Mouse (Mus musculus) MEL (cell line): ENCODE measurements around the gene Lhfp. TPM values are rescaled to one million over a fixed set of nuclear protein-coding genes. Genes with fewer than 3 reads are reported as not detected.

Experiments used
- DNase-seq: peaks from one replicate; pipeline ENCODE4 v3.0.0; 2011; ENCODE audit warnings: low read depth, low spot score
- H3K27ac ChIP-seq: 2 replicates; pipeline ENCODE4 v1.5.1; 2012; ENCODE audit warnings: low read depth, mild to moderate bottlenecking, control low read depth, low read length, moderate library complexity; ENCODE audit not compliant: control insufficient read depth
- H3K27me3 ChIP-seq, 2 experiments: fragments of 150-350 bp in 1 of 2; sonication (generic) in 1 of 2; 2 replicates each; pipeline ENCODE4 v1.6.1; 2012; ENCODE audit warnings: low read length in 2 of 2, mild to moderate bottlenecking in 2 of 2, improper control_type of control experiment in 1 of 2, moderate library complexity in 1 of 2; ENCODE audit not compliant: insufficient read depth in 2 of 2, control insufficient read depth in 1 of 2
- H3K36me3 ChIP-seq, 2 experiments: 2 replicates each; pipeline ENCODE4 v1.6.1; 2012 to 2014; ENCODE audit warnings: low read length in 2 of 2, improper control_type of control experiment in 1 of 2, inconsistent platforms in 1 of 2, mild to moderate bottlenecking in 1 of 2; ENCODE audit not compliant: insufficient read depth in 2 of 2, control insufficient read depth in 1 of 2
- H3K4me1 ChIP-seq, 2 experiments: fragments of 150-350 bp in 1 of 2; sonication (generic) in 1 of 2; 2 replicates each; pipeline ENCODE4 v1.6.1; 2012; ENCODE audit warnings: low read length in 2 of 2, improper control_type of control experiment in 1 of 2, mild to moderate bottlenecking in 1 of 2; ENCODE audit not compliant: insufficient read depth in 2 of 2, control insufficient read depth in 1 of 2
- H3K4me3 ChIP-seq, 2 experiments: fragments of 150-350 bp in 1 of 2; sonication (generic) in 1 of 2; 2 replicates each; pipeline ENCODE4 v1.5.1; 2012; ENCODE audit warnings: low read depth in 2 of 2, low read length in 2 of 2, mild to moderate bottlenecking in 2 of 2, moderate library complexity in 2 of 2, control low read depth in 1 of 2, improper control_type of control experiment in 1 of 2; ENCODE audit not compliant: control insufficient read depth in 1 of 2, insufficient read depth in 1 of 2
- H3K79me2 ChIP-seq: 2 replicates; pipeline ENCODE4 v1.6.1; 2012; ENCODE audit warnings: mild to moderate bottlenecking, low read length, moderate library complexity; ENCODE audit not compliant: control insufficient read depth, poor library complexity, insufficient read depth
- H3K9ac ChIP-seq: 2 replicates; pipeline ENCODE4 v1.6.1; 2012; ENCODE audit warnings: low read depth, mild to moderate bottlenecking, control low read depth, low read length, moderate library complexity; ENCODE audit not compliant: control insufficient read depth, poor library complexity, severe bottlenecking
- H3K9me3 ChIP-seq: fragments of 150-350 bp; sonication (generic); replicated peaks from 2 replicates; pipeline ENCODE4 v1.6.1; 2012; ENCODE audit warnings: mild to moderate bottlenecking, low read length, improper control_type of control experiment, moderate library complexity; ENCODE audit not compliant: insufficient read depth
- BHLHE40 ChIP-seq: IDR thresholded peaks from 2 replicates; pipeline ENCODE4 v1.6.1; 2012; ENCODE audit warnings: low read depth, mild to moderate bottlenecking, inconsistent platforms, low read length, improper control_type of control experiment, borderline replicate concordance
- CHD2 ChIP-seq: IDR thresholded peaks from 2 replicates; pipeline ENCODE4 v1.6.1; 2011; ENCODE audit warnings: low read length, improper control_type of control experiment
- CTCF ChIP-seq, 3 experiments: IDR thresholded peaks in 2 of 3; conservative IDR thresholded peaks in 1 of 3; 2 replicates each; pipeline ENCODE4 v1.5.1; 2011 to 2012; ENCODE audit warnings: low read length in 3 of 3, low read depth in 2 of 3, mild to moderate bottlenecking in 2 of 3, improper control_type of control experiment in 1 of 3, inconsistent platforms in 1 of 3, mixed read lengths in 1 of 3, moderate library complexity in 1 of 3; ENCODE audit not compliant: control insufficient read depth in 1 of 3, insufficient read depth in 1 of 3, poor library complexity in 1 of 3, severe bottlenecking in 1 of 3
- E2F4 ChIP-seq: IDR thresholded peaks from 2 replicates; pipeline ENCODE4 v1.6.1; 2011; ENCODE audit warnings: low read depth, low read length, improper control_type of control experiment, borderline replicate concordance
- ELF1 ChIP-seq: IDR thresholded peaks from 2 replicates; pipeline ENCODE4 v1.6.1; 2014; ENCODE audit warnings: low read depth, mild to moderate bottlenecking, inconsistent platforms, low read length, improper control_type of control experiment, moderate library complexity
- GABPA ChIP-seq: IDR thresholded peaks from 2 replicates; pipeline ENCODE4 v1.6.1; 2012; ENCODE audit warnings: low read depth, mild to moderate bottlenecking, inconsistent platforms, low read length, improper control_type of control experiment, moderate library complexity
- JUND ChIP-seq: IDR thresholded peaks from 2 replicates; pipeline ENCODE4 v1.6.1; 2011; ENCODE audit warnings: low read depth, mild to moderate bottlenecking, improper control_type of control experiment, low read length
- KAT2A ChIP-seq: conservative IDR thresholded peaks from 2 replicates; pipeline ENCODE4 v1.6.1; 2012; ENCODE audit warnings: low read depth, low read length, improper control_type of control experiment, inconsistent platforms
- MAZ ChIP-seq: IDR thresholded peaks from 2 replicates; pipeline ENCODE4 v1.6.1; 2012; ENCODE audit warnings: low read depth, mild to moderate bottlenecking, inconsistent platforms, low read length, improper control_type of control experiment
- NRF1 ChIP-seq: IDR thresholded peaks from 2 replicates; pipeline ENCODE4 v1.6.1; 2014; ENCODE audit warnings: low read depth, mild to moderate bottlenecking, inconsistent platforms, low read length, improper control_type of control experiment, moderate library complexity; ENCODE audit not compliant: poor library complexity, insufficient read depth, severe bottlenecking
- POLR2A ChIP-seq, 2 experiments: IDR thresholded peaks; 2 replicates each; pipeline ENCODE4 v1.6.1; 2011 to 2012; ENCODE audit warnings: low read length in 2 of 2, mild to moderate bottlenecking in 2 of 2, control low read depth in 1 of 2, improper control_type of control experiment in 1 of 2, low read depth in 1 of 2, moderate library complexity in 1 of 2; ENCODE audit not compliant: control insufficient read depth in 1 of 2, insufficient read depth in 1 of 2, poor library complexity in 1 of 2
- POLR2AphosphoS2 ChIP-seq: IDR thresholded peaks from 2 replicates; pipeline ENCODE4 v1.6.1; 2011; ENCODE audit warnings: low read length, improper control_type of control experiment
- RAD21 ChIP-seq: IDR thresholded peaks from 2 replicates; pipeline ENCODE4 v1.6.1; 2011; ENCODE audit warnings: mild to moderate bottlenecking, low read depth, low read length, improper control_type of control experiment
- TCF12 ChIP-seq: IDR thresholded peaks from 2 replicates; pipeline ENCODE4 v1.6.1; 2014; ENCODE audit warnings: low read depth, mild to moderate bottlenecking, inconsistent platforms, low read length, improper control_type of control experiment, moderate library complexity
- UBTF ChIP-seq: IDR thresholded peaks from 2 replicates; pipeline ENCODE4 v1.6.1; 2012; ENCODE audit warnings: low read depth, mild to moderate bottlenecking, inconsistent platforms, low read length, improper control_type of control experiment, moderate library complexity, borderline replicate concordance; ENCODE audit not compliant: insufficient read depth
- USF1 ChIP-seq: IDR thresholded peaks from 2 replicates; pipeline ENCODE4 v1.6.1; 2014; ENCODE audit warnings: low read depth, mild to moderate bottlenecking, inconsistent platforms, low read length, improper control_type of control experiment, moderate library complexity
- USF2 ChIP-seq, 2 experiments: IDR thresholded peaks; 2 replicates each; pipeline ENCODE4 v1.6.1; 2011 to 2012; ENCODE audit warnings: improper control_type of control experiment in 2 of 2, low read length in 2 of 2, borderline replicate concordance in 1 of 2, inconsistent platforms in 1 of 2, low read depth in 1 of 2, mild to moderate bottlenecking in 1 of 2; ENCODE audit not compliant: insufficient read depth in 1 of 2
- ZC3H11A ChIP-seq: IDR thresholded peaks from 2 replicates; pipeline ENCODE4 v1.6.1; 2012; ENCODE audit warnings: low read depth, mild to moderate bottlenecking, inconsistent platforms, low read length, improper control_type of control experiment
- ZNF384 ChIP-seq: IDR thresholded peaks from 2 replicates; pipeline ENCODE4 v1.6.1; 2012; ENCODE audit warnings: low read depth, mild to moderate bottlenecking, inconsistent platforms, low read length, improper control_type of control experiment
- polyA plus RNA-seq, 2 experiments: library from polyadenylated mRNA; stranded (reverse) in 1 of 2; unstranded in 1 of 2; fragments of >175 nt in 1 of 2; fragments of >200 nt in 1 of 2; gene quantifications; 2 replicates each; pipeline versions ENCODE4 v1.2.1 to v1.2.4; 2012; ENCODE audit warnings: low replicate concordance in 2 of 2, low read depth in 1 of 2; ENCODE audit not compliant: insufficient read length in 2 of 2, insufficient read depth in 1 of 2, missing spikeins in 1 of 2
- total RNA-seq: library from RNA; depleted of rRNA; stranded (reverse); fragments of 300-350 nt; gene quantifications from 2 replicates; pipeline ENCODE4 v1.2.3, GENCODE M21; 2012

The Lhfp gene
- total and polyA plus RNA-seq, 3 experiments = not detected

DNA sequence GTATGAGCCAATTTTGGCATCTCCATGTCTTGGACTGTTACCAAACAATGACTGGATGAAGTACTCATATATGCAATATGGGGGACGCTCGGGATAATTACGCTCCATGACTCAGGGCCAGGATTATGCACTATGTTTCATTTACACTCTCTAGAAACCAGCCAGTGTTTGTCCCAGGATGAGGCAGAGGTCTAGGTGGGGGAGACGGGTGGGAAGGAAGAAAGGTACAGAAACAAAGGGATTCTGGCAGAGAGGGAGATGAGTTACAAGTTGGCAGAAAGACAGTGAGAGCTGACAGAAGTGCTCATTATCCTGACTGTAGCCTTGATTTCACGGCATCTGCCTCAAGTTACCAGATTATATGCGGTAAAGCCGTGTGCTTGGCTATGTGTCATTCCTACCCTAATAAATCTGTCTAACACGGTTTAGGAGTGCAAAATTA lies 154.4 kb downstream of the Lhfp start:
- no peaks in the 10 kb centered on the region for H3K9me3 ChIP-seq
- H3K27ac ChIP-seq = no peak overlapping the region
- H3K4me1 ChIP-seq = no peaks in the 10 kb centered on the region
- no peak overlapping the region for H3K9ac ChIP-seq
- TF ChIP-seq NRF1 (no peak), JUND (no peak), BHLHE40 (no peak), TCF12 (no peak), KAT2A (no peak), ZNF384 (no peak), UBTF (no peak), CTCF (IDR thresholded peaks at IDR 0.05 in 2 of 3, conservative IDR thresholded peaks at IDR 0.05 in 1 of 3; ENCODE audit: control insufficient read depth in 1 of 3, insufficient read depth in 1 of 3, low read depth in 2 of 3, low read length in 3 of 3, poor library complexity in 1 of 3, severe bottlenecking in 1 of 3) (no peak), ZC3H11A (no peak)
- H3K36me3 ChIP-seq = no peaks in the 10 kb centered on the region
- no peak overlapping the region for H3K4me3 ChIP-seq
- DNase-seq = no peak
- no peaks in the 10 kb centered on the region for H3K27me3 ChIP-seq
- no peaks in the 10 kb centered on the region for H3K79me2 ChIP-seq

- no peaks in the 10 kb centered on the region for H3K4me1 ChIP-seq
- no peak for TF ChIP-seq UBTF
- no peak for TF ChIP-seq CHD2
- no peak for TF ChIP-seq NRF1
- no peak for TF ChIP-seq CTCF (IDR thresholded peaks at IDR 0.05 in 2 of 3, conservative IDR thresholded peaks at IDR 0.05 in 1 of 3; ENCODE audit: control insufficient read depth in 1 of 3, insufficient read depth in 1 of 3, low read depth in 2 of 3, low read length in 3 of 3, poor library complexity in 1 of 3, severe bottlenecking in 1 of 3)
- TF ChIP-seq E2F4 = no peak
- TF ChIP-seq RAD21 = no peak
- no peak for TF ChIP-seq MAZ
- no peak for TF ChIP-seq USF2 (IDR thresholded peaks at IDR 0.05; ENCODE audit: borderline replicate concordance in 1 of 2, insufficient read depth in 1 of 2, low read depth in 1 of 2, low read length in 2 of 2)
- no peak for TF ChIP-seq POLR2A (IDR thresholded peaks at IDR 0.05; ENCODE audit: control insufficient read depth in 1 of 2, insufficient read depth in 1 of 2, low read depth in 1 of 2, low read length in 2 of 2, poor library complexity in 1 of 2)
- TF ChIP-seq ELF1 = no peak
- no peak for TF ChIP-seq POLR2AphosphoS2
- no peak for TF ChIP-seq TCF12
- no peak for TF ChIP-seq USF1
- no peak for TF ChIP-seq GABPA
- H3K9me3 ChIP-seq = no peaks in the 10 kb centered on the region
- no peak overlapping the region for H3K9ac ChIP-seq
- H3K36me3 ChIP-seq = no peaks in the 10 kb centered on the region
- H3K27me3 ChIP-seq = no peaks in the 10 kb centered on the region
- H3K27ac ChIP-seq = no peak overlapping the region
- H3K79me2 ChIP-seq = no peaks in the 10 kb centered on the region
- DNase-seq = no peak
- H3K4me3 ChIP-seq = no peak overlapping the region
These were observed 158.8 kb downstream of the Lhfp start for GRCm38 (mm10) chr3:53200175-53200574.
